Mouse (Mus musculus): ENCODE measurements around the gene Ccnt1. TPM values are rescaled to one million over a fixed set of nuclear protein-coding genes. Genes with fewer than 3 reads are reported as not detected.

The Ccnt1 gene
- polyA plus RNA-seq, 1 experiment: 109 TPM

- H3K4me1 ChIP-seq (ENCODE audit: control insufficient read depth, insufficient read depth, low read length): peaks cover 15% of the 10 kb centered on the region; the same call in 1 of the 2 replicates
- WGBS: 45% methylated on average over 7 of the region's 7 CpGs
- H3K4me3 ChIP-seq (ENCODE audit: insufficient read depth, low read depth, low read length): no peak overlapping the region
- TF ChIP-seq CTCF (IDR thresholded peaks at IDR 0.05; ENCODE audit: insufficient read depth, low read depth, low read length): no peak
- TF ChIP-seq POLR2A (IDR thresholded peaks at IDR 0.05; ENCODE audit: insufficient read depth, low read depth, low read length): no peak
- H3K27ac ChIP-seq (ENCODE audit: insufficient read depth, low read depth, low read length): no peak overlapping the region
Measured at GRCm38 (mm10) chr15:98585421-98585820, 14.7 kb upstream of the Ccnt1 start.

GRCm38 (mm10) chr15:98582996-98583395 is 12.3 kb upstream of the Ccnt1 start:
- Histone ChIP-seq H3K4me1 (ENCODE audit: control insufficient read depth, insufficient read depth, low read length) (peaks cover 15% of the 10 kb centered on the region; the same call in 1 of the 2 replicates), H3K27ac (ENCODE audit: insufficient read depth, low read depth, low read length) (peak overlapping the region; percentile 66), H3K4me3 (ENCODE audit: insufficient read depth, low read depth, low read length) (no peak overlapping the region)
- 39% methylated on average over 8 of the region's 8 CpGs for WGBS
- TF ChIP-seq CTCF (IDR thresholded peaks at IDR 0.05; ENCODE audit: insufficient read depth, low read depth, low read length): no peak
- no peak for TF ChIP-seq POLR2A (IDR thresholded peaks at IDR 0.05; ENCODE audit: insufficient read depth, low read depth, low read length)

GRCm38 (mm10) chr15:98582410-98582809 is 11.7 kb upstream of the Ccnt1 start:
- no peak for TF ChIP-seq POLR2A (IDR thresholded peaks at IDR 0.05; ENCODE audit: insufficient read depth, low read depth, low read length)
- TF ChIP-seq CTCF (IDR thresholded peaks at IDR 0.05; ENCODE audit: insufficient read depth, low read depth, low read length): no peak

GRCm38 (mm10) chr15:98579795-98580464 is 9.2 kb upstream of the Ccnt1 start:
- WGBS: 41% methylated on average over 5 of the region's 5 CpGs
- Histone ChIP-seq H3K4me3 (ENCODE audit: insufficient read depth, low read depth, low read length) (no peak overlapping the region), H3K4me1 (ENCODE audit: control insufficient read depth, insufficient read depth, low read length) (peaks cover 12% of the 10 kb centered on the region; the same call in 1 of the 2 replicates), H3K27ac (ENCODE audit: insufficient read depth, low read depth, low read length) (no peak overlapping the region)
- no peak for TF ChIP-seq POLR2A (IDR thresholded peaks at IDR 0.05; ENCODE audit: insufficient read depth, low read depth, low read length)
- peak; percentile 42; the same call in 1 of the 2 replicates for TF ChIP-seq CTCF (IDR thresholded peaks at IDR 0.05; ENCODE audit: insufficient read depth, low read depth, low read length)

More at GRCm38 (mm10) chr15:98582410-98582809, 11.7 kb upstream of the Ccnt1 start:
- no peak overlapping the region for H3K4me3 ChIP-seq (ENCODE audit: insufficient read depth, low read depth, low read length)
- 64% methylated on average over 8 of the region's 8 CpGs for WGBS
- H3K27ac ChIP-seq (ENCODE audit: insufficient read depth, low read depth, low read length): peak overlapping the region; percentile 66; the same call in 1 of the 2 replicates
- H3K4me1 ChIP-seq (ENCODE audit: control insufficient read depth, insufficient read depth, low read length): peaks cover 15% of the 10 kb centered on the region; the same call in 1 of the 2 replicates

DNA sequence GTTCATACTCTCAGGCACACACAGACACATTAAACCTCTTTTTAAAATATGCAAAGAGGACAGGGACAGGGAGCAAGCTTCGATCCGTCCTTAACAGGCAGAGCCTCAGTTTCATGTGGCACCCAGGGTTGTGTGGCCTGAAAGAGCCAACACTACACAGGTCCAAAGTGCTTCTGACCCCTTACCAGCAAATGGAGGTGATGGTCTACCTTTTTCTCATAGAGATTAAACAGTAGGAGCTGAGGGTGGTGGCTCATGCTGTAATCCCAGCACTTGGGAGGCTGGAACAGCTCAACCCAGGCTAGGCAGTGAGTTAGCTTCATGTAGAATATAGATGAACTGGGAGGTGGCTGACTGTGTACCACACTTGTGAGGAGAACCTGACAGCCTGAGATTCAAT is 8.6 kb upstream of the Ccnt1 start:
- WGBS: 83% methylated on average over 2 of the region's 2 CpGs
- no peak for TF ChIP-seq POLR2A (IDR thresholded peaks at IDR 0.05; ENCODE audit: insufficient read depth, low read depth, low read length)
- TF ChIP-seq CTCF (IDR thresholded peaks at IDR 0.05; ENCODE audit: insufficient read depth, low read depth, low read length): no peak
- H3K4me1 ChIP-seq (ENCODE audit: control insufficient read depth, insufficient read depth, low read length): peaks cover 12% of the 10 kb centered on the region; the same call in 1 of the 2 replicates
- H3K4me3 ChIP-seq (ENCODE audit: insufficient read depth, low read depth, low read length): no peak overlapping the region
- no peak overlapping the region for H3K27ac ChIP-seq (ENCODE audit: insufficient read depth, low read depth, low read length)

DNA sequence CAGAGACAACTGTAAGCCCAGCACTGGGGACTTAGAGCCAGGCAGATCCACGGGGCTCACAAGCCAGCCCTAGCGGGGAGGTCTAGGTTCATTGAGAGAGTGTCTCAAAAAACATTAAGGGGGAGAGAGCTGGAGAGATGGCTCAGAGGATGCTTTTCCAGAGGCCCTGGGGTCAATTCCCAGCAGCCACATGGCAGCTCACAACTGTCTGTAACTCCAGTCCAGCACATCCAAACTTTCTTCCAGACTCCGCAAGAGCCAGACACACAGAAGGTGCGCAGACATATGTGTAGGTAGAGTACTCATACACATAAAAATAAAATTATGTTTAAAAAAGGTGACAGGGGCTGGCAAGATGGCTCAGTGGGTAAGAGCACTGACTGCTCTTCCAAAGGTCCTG is 2.6 kb upstream of the Ccnt1 start:
- TF ChIP-seq POLR2A (IDR thresholded peaks at IDR 0.05; ENCODE audit: insufficient read depth, low read depth, low read length) (no peak), CTCF (IDR thresholded peaks at IDR 0.05; ENCODE audit: insufficient read depth, low read depth, low read length) (no peak)
- no peak overlapping the region for H3K27ac ChIP-seq (ENCODE audit: insufficient read depth, low read depth, low read length)
- WGBS: 78% methylated on average over 4 of the region's 4 CpGs
- peaks cover 5% of the 10 kb centered on the region; the same call in 1 of the 2 replicates for H3K4me1 ChIP-seq (ENCODE audit: control insufficient read depth, insufficient read depth, low read length)
- H3K4me3 ChIP-seq (ENCODE audit: insufficient read depth, low read depth, low read length): no peak overlapping the region

DNA sequence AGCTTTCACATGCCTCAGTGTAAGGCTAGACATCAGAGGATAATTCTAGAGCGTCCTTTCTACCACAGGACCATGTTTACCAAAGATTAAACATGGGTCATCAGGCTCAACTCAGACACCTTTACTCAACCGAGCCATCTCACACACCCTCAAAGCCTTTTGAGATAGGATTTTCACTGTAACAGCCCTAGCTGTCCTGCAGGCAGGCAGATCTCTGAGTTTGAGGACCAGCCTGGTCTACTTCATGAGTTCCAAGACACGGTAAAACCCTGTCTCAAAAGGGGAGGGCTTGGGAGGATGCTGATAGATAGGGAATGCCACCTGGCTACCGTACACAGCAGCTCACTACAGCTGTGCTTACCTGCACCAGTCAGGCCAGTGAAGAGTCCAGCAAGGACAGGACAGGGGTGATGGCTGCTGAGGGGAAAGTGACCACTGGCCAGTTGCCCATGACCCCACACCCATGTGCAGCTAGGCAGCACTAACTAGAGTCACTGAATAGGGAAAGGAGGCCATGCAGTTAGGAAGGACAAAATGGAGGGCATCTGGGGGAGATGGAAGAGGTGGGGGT is 843 bp downstream of the Ccnt1 start:
- no peak for TF ChIP-seq POLR2A (IDR thresholded peaks at IDR 0.05; ENCODE audit: insufficient read depth, low read depth, low read length)
- TF ChIP-seq CTCF (IDR thresholded peaks at IDR 0.05; ENCODE audit: insufficient read depth, low read depth, low read length): no peak
- Histone ChIP-seq H3K4me1 (ENCODE audit: control insufficient read depth, insufficient read depth, low read length) (peaks cover 7% of the 10 kb centered on the region; the same call in 1 of the 2 replicates), H3K27ac (ENCODE audit: insufficient read depth, low read depth, low read length) (no peak overlapping the region), H3K4me3 (ENCODE audit: insufficient read depth, low read depth, low read length) (no peak overlapping the region)
- 94% methylated on average over 4 of the region's 4 CpGs for WGBS

DNA sequence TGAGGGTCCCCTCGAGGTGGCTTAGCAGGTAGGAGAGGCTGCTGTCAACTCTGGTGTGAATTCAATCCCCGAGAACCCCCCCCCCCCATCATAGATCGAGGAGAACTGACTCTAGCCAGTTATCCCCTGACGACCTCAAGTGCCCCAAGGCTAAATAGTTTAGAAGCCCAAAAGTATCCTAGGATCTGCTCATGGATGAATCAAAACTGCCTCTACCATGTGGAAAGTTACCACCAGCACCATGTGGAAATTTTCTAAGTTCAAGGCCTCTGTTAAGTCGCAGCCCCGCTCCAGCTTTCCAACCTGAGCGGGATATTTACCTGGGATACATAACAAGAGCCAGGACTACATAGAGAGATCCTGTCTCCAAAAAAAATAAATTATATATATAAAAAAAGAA is 1.5 kb downstream of the Ccnt1 start:
- Histone ChIP-seq H3K4me3 (ENCODE audit: insufficient read depth, low read depth, low read length) (no peak overlapping the region; the same call in 1 of the 2 replicates), H3K4me1 (ENCODE audit: control insufficient read depth, insufficient read depth, low read length) (peaks cover 7% of the 10 kb centered on the region; the same call in 1 of the 2 replicates), H3K27ac (ENCODE audit: insufficient read depth, low read depth, low read length) (no peak overlapping the region)
- no peak for TF ChIP-seq POLR2A (IDR thresholded peaks at IDR 0.05; ENCODE audit: insufficient read depth, low read depth, low read length)
- TF ChIP-seq CTCF (IDR thresholded peaks at IDR 0.05; ENCODE audit: insufficient read depth, low read depth, low read length): no peak
- WGBS: 69% methylated on average over 7 of the region's 7 CpGs
